Mouse (Mus musculus): ENCODE measurements at regions not wholly inside any gene's neighbourhood (a gene's known extent, or its start where the extent isn't known, plus 50 kb on each side); places are given as distances from the start of the nearest gene placed in this dataset.

- Histone ChIP-seq H3K36me3 (ENCODE audit: control insufficient read depth, insufficient read depth, low read length) (no peaks in the 10 kb centered on the region), H3K4me3 (ENCODE audit: insufficient read depth, low read depth, low read length) (no peak overlapping the region), H3K27me3 (replicated peaks; ENCODE audit: control insufficient read depth, insufficient read depth, low read length) (no peaks in the 10 kb centered on the region), H3K27ac (ENCODE audit: insufficient read depth, low read depth, low read length) (no peak overlapping the region; the same call in 1 of the 2 replicates), H3K4me1 (ENCODE audit: control insufficient read depth, insufficient read depth, low read length) (peaks cover 8% of the 10 kb centered on the region; the same call in 1 of the 2 replicates)
- peak; percentile 62 for DNase-seq
- TF ChIP-seq POLR2A (IDR thresholded peaks at IDR 0.05; ENCODE audit: low read depth, low read length) = no peak
- no peak for TF ChIP-seq CTCF (conservative IDR thresholded peaks at IDR 0.05; ENCODE audit: insufficient read depth, insufficient read length, low read depth, low read length)
- WGBS = 40% methylated on average over 2 of the region's 2 CpGs
Observed at GRCm38 (mm10) chr15:51285334-51285733, 2599.4 kb upstream of the Gm7489 start.

- DNase-seq = peak; percentile 70
- WGBS = 45% methylated on average over 3 of the region's 3 CpGs
- Histone ChIP-seq H3K27me3 (replicated peaks; ENCODE audit: control insufficient read depth, insufficient read depth, low read length) (no peaks in the 10 kb centered on the region), H3K4me3 (ENCODE audit: insufficient read depth, low read depth, low read length) (no peak overlapping the region), H3K27ac (ENCODE audit: insufficient read depth, low read depth, low read length) (peak overlapping the region; percentile 97), H3K4me1 (ENCODE audit: control insufficient read depth, insufficient read depth, low read length) (peaks cover 8% of the 10 kb centered on the region; the same call in 1 of the 2 replicates), H3K36me3 (ENCODE audit: control insufficient read depth, insufficient read depth, low read length) (no peaks in the 10 kb centered on the region)
- no peak for TF ChIP-seq POLR2A (IDR thresholded peaks at IDR 0.05; ENCODE audit: low read depth, low read length)
- no peak for TF ChIP-seq CTCF (conservative IDR thresholded peaks at IDR 0.05; ENCODE audit: insufficient read depth, insufficient read length, low read depth, low read length)
Observed at GRCm38 (mm10) chr15:51286352-51286751, 2598.4 kb upstream of the Gm7489 start.

GRCm38 (mm10) chr15:51288911-51289432, 2595.7 kb upstream of the Gm7489 start:
- Histone ChIP-seq H3K27ac (ENCODE audit: insufficient read depth, low read depth, low read length) (no peak overlapping the region), H3K4me3 (ENCODE audit: insufficient read depth, low read depth, low read length) (no peak overlapping the region), H3K27me3 (replicated peaks; ENCODE audit: control insufficient read depth, insufficient read depth, low read length) (no peaks in the 10 kb centered on the region), H3K36me3 (ENCODE audit: control insufficient read depth, insufficient read depth, low read length) (no peaks in the 10 kb centered on the region), H3K4me1 (ENCODE audit: control insufficient read depth, insufficient read depth, low read length) (peaks cover 8% of the 10 kb centered on the region; the same call in 1 of the 2 replicates)
- TF ChIP-seq CTCF (conservative IDR thresholded peaks at IDR 0.05; ENCODE audit: insufficient read depth, insufficient read length, low read depth, low read length) = no peak
- no peak for TF ChIP-seq POLR2A (IDR thresholded peaks at IDR 0.05; ENCODE audit: low read depth, low read length)
- 65% methylated on average over 9 of the region's 9 CpGs for WGBS
- DNase-seq = no peak

GRCm38 (mm10) chr15:51289916-51290315, 2594.8 kb upstream of the Gm7489 start:
- Histone ChIP-seq H3K27me3 (replicated peaks; ENCODE audit: control insufficient read depth, insufficient read depth, low read length) (no peaks in the 10 kb centered on the region), H3K4me3 (ENCODE audit: insufficient read depth, low read depth, low read length) (no peak overlapping the region), H3K4me1 (ENCODE audit: control insufficient read depth, insufficient read depth, low read length) (peaks cover 8% of the 10 kb centered on the region; the same call in 1 of the 2 replicates), H3K27ac (ENCODE audit: insufficient read depth, low read depth, low read length) (no peak overlapping the region), H3K36me3 (ENCODE audit: control insufficient read depth, insufficient read depth, low read length) (no peaks in the 10 kb centered on the region)
- 84% methylated on average over 9 of the region's 9 CpGs for WGBS
- DNase-seq = no peak
- TF ChIP-seq CTCF (conservative IDR thresholded peaks at IDR 0.05; ENCODE audit: insufficient read depth, insufficient read length, low read depth, low read length) = no peak
- TF ChIP-seq POLR2A (IDR thresholded peaks at IDR 0.05; ENCODE audit: low read depth, low read length) = no peak

- Histone ChIP-seq H3K27me3 (replicated peaks; ENCODE audit: control insufficient read depth, insufficient read depth, low read length) (no peaks in the 10 kb centered on the region), H3K4me1 (ENCODE audit: control insufficient read depth, insufficient read depth, low read length) (peaks cover 4% of the 10 kb centered on the region; the same call in 1 of the 2 replicates), H3K27ac (ENCODE audit: insufficient read depth, low read depth, low read length) (no peak overlapping the region), H3K4me3 (ENCODE audit: insufficient read depth, low read depth, low read length) (no peak overlapping the region), H3K36me3 (ENCODE audit: control insufficient read depth, insufficient read depth, low read length) (no peaks in the 10 kb centered on the region)
- TF ChIP-seq POLR2A (IDR thresholded peaks at IDR 0.05; ENCODE audit: low read depth, low read length) (no peak), CTCF (conservative IDR thresholded peaks at IDR 0.05; ENCODE audit: insufficient read depth, insufficient read length, low read depth, low read length) (no peak)
- WGBS = 93% methylated on average over 6 of the region's 6 CpGs
- DNase-seq = no peak
Observed at GRCm38 (mm10) chr15:51291183-51291582, 2593.5 kb upstream of the Gm7489 start.

GRCm38 (mm10) chr15:51296841-51297240, 2587.9 kb upstream of the Gm7489 start:
- Histone ChIP-seq H3K27me3 (replicated peaks; ENCODE audit: control insufficient read depth, insufficient read depth, low read length) (no peaks in the 10 kb centered on the region), H3K4me1 (ENCODE audit: control insufficient read depth, insufficient read depth, low read length) (no peaks in the 10 kb centered on the region), H3K36me3 (ENCODE audit: control insufficient read depth, insufficient read depth, low read length) (no peaks in the 10 kb centered on the region), H3K27ac (ENCODE audit: insufficient read depth, low read depth, low read length) (no peak overlapping the region), H3K4me3 (ENCODE audit: insufficient read depth, low read depth, low read length) (no peak overlapping the region)
- no peak for DNase-seq
- no peak for TF ChIP-seq POLR2A (IDR thresholded peaks at IDR 0.05; ENCODE audit: low read depth, low read length)
- TF ChIP-seq CTCF (conservative IDR thresholded peaks at IDR 0.05; ENCODE audit: insufficient read depth, insufficient read length, low read depth, low read length) = no peak

- H3K4me1 ChIP-seq (ENCODE audit: control insufficient read depth, insufficient read depth, low read length) = no peaks in the 10 kb centered on the region
- H3K27ac ChIP-seq (ENCODE audit: insufficient read depth, low read depth, low read length) = no peak overlapping the region
- TF ChIP-seq CTCF (conservative IDR thresholded peaks at IDR 0.05; ENCODE audit: insufficient read depth, insufficient read length, low read depth, low read length) (no peak), POLR2A (IDR thresholded peaks at IDR 0.05; ENCODE audit: low read depth, low read length) (no peak)
- H3K36me3 ChIP-seq (ENCODE audit: control insufficient read depth, insufficient read depth, low read length) = no peaks in the 10 kb centered on the region
- no peak for DNase-seq
- no peak overlapping the region for H3K4me3 ChIP-seq (ENCODE audit: insufficient read depth, low read depth, low read length)
- WGBS = 86% methylated on average over 1 of the region's 1 CpGs
- no peaks in the 10 kb centered on the region for H3K27me3 ChIP-seq (replicated peaks; ENCODE audit: control insufficient read depth, insufficient read depth, low read length)
Observed at GRCm38 (mm10) chr15:51318072-51318471, 2566.6 kb upstream of the Gm7489 start.
